Mouse (Mus musculus) heart, adult 2 months (tissue): ENCODE results near the gene Gm17324. TPM values are rescaled to one million over a fixed set of nuclear protein-coding genes. Genes with fewer than 3 reads are reported as not detected.
"Not testable (repeated sequence)": the region's sequence is repeated elsewhere in the genome, so short reads cannot be mapped to it uniquely, and the experiment has no call there.

Experiments used
- DNase-seq, 2 experiments: peaks; one replicate each; pipeline ENCODE4 v3.0.0; 2021
- H3K27ac ChIP-seq: fragments of 200-600 bp; 2 replicates; pipeline ENCODE4 v1.8.1; 2022
- H3K27me3 ChIP-seq: fragments of 200-500 bp; 2 replicates; pipeline ENCODE4 v1.6.1; 2012; ENCODE audit warnings: mild to moderate bottlenecking, low read length, inconsistent platforms, mixed read lengths; ENCODE audit not compliant: control insufficient read depth, insufficient read depth
- H3K36me3 ChIP-seq: fragments of 200-500 bp; 2 replicates; pipeline ENCODE4 v1.6.1; 2012; ENCODE audit warnings: low read length, inconsistent platforms; ENCODE audit not compliant: control insufficient read depth, insufficient read depth
- H3K4me1 ChIP-seq: fragments of 200-500 bp; 2 replicates; pipeline ENCODE4 v1.6.1; 2011; ENCODE audit warnings: low read length; ENCODE audit not compliant: control insufficient read depth, insufficient read depth
- H3K4me3 ChIP-seq: fragments of 200-600 bp; 2 replicates; pipeline ENCODE4 v1.8.1; 2022
- H3K79me2 ChIP-seq: fragments of 200-500 bp; replicated peaks from 2 replicates; pipeline ENCODE4 v1.6.1; 2012; ENCODE audit warnings: mild to moderate bottlenecking, inconsistent platforms, low read length, moderate library complexity, mixed read lengths; ENCODE audit not compliant: control insufficient read depth, insufficient read depth
- H3K9ac ChIP-seq: fragments of 200-500 bp; 2 replicates; pipeline ENCODE4 v1.6.1; 2012; ENCODE audit warnings: low read depth, mild to moderate bottlenecking, control low read depth, inconsistent platforms, low read length, mixed read lengths
- CTCF ChIP-seq: fragments of 200-600 bp; IDR thresholded peaks from 2 replicates; pipeline ENCODE4 v1.8.1; 2022; ENCODE audit warnings: antibody characterized with exemption, mild to moderate bottlenecking, moderate library complexity
- EP300 ChIP-seq: fragments of 200-500 bp; IDR thresholded peaks from 2 replicates; pipeline ENCODE4 v1.6.1; 2011; ENCODE audit warnings: low read depth, low read length, control low read depth; ENCODE audit not compliant: insufficient read depth
- POLR2A ChIP-seq: fragments of 200-500 bp; IDR thresholded peaks from 2 replicates; pipeline ENCODE4 v1.6.1; 2011; ENCODE audit warnings: mild to moderate bottlenecking, low read depth, low read length, control low read depth; ENCODE audit not compliant: insufficient read depth
- WGBS: fragments of 180-500 bp; shearing (Covaris S2); methylation state at CpG from one replicate; pipeline ENCODE4 v1.1.7; 2018; 5-methylcytosine and 5-hydroxymethylcytosine counted together
- intact Hi-C: fragments of 180-260 bp; cut with DNase I; formaldehyde crosslinking; loops from one replicate; pipeline ENCODE4 v1.15.1; 2025
- long read RNA-seq: library from polyadenylated mRNA; stranded (forward); transcript quantifications from one replicate; pipeline ENCODE4 v2.0.0, GENCODE M21; 2021
- polyA plus RNA-seq: library from polyadenylated mRNA; depleted of rRNA; stranded (reverse); fragments of >200 nt; gene quantifications from 2 replicates; pipeline ENCODE4 v1.2.3, GENCODE M21; 2012; rRNA removed
- total RNA-seq, 2 experiments: library from RNA; stranded (reverse); gene quantifications; 2 replicates each; pipeline ENCODE4 v1.2.3; 2021

The Gm17324 gene
- total RNA-seq (not detected), polyA plus RNA-seq (not detected in 2 replicates)
- long read RNA-seq: 0 reads

GRCm38 (mm10) chr9:78447973-78448873, at the start of gene Gm17324, which contains the start of gene Mto1:
TSS of gene Gm17324 (minus strand) at chr9:78448786.
TSS of gene Mto1 (plus strand) at chr9:78448208.
- Histone ChIP-seq H3K36me3 (peaks cover 3% of the 10 kb centered on the region), H3K79me2 (no peaks in the 10 kb centered on the region), H3K4me3 (peak within 1 kb of the TSS; percentile 96), H3K27me3 (no peaks in the 10 kb centered on the region), H3K9ac (peak within 1 kb of the TSS; percentile 86), H3K4me1 (peaks cover 3% of the 10 kb centered on the region), H3K27ac (peak within 1 kb of the TSS; percentile 92)
- peak; percentile 93 for DNase-seq
- intact Hi-C loops: loop anchor here (2.0 to 5.0 kb wide), 2 partner anchors 34 to 79 kb away; no protein-coding TSS in a partner anchor
- TF ChIP-seq CTCF (no peak), POLR2A (peak; percentile 87)
- under 1% methylated on average over 96 of the region's 96 CpGs for WGBS

GRCm38 (mm10) chr9:78493171-78493570, 44.6 kb upstream of the Gm17324 start:
- no peak for DNase-seq
- 74% methylated on average over 7 of the region's 7 CpGs for WGBS
- no peaks in the 10 kb centered on the region for H3K36me3 ChIP-seq
- H3K4me1 ChIP-seq: no peaks in the 10 kb centered on the region
- intact Hi-C loops: no loop called here
- H3K27ac ChIP-seq: no peak overlapping the region
- no peak overlapping the region for H3K4me3 ChIP-seq
- no peaks in the 10 kb centered on the region for H3K79me2 ChIP-seq
- peaks cover 2% of the 10 kb centered on the region; the same call in 1 of the 2 replicates for H3K27me3 ChIP-seq
- TF ChIP-seq EP300 (no peak), POLR2A (no peak), CTCF (no peak)
- H3K9ac ChIP-seq: no peak overlapping the region

GRCm38 (mm10) chr9:78492254-78492653, 43.7 kb upstream of the Gm17324 start:
- no peaks in the 10 kb centered on the region for H3K36me3 ChIP-seq
- H3K9ac ChIP-seq: no peak overlapping the region
- H3K79me2 ChIP-seq: no peaks in the 10 kb centered on the region
- no peak overlapping the region for H3K4me3 ChIP-seq
- no peak for TF ChIP-seq POLR2A
- TF ChIP-seq EP300: no peak
- TF ChIP-seq CTCF: no peak
- intact Hi-C loops: no loop called here
- no peak for DNase-seq
- peaks cover 2% of the 10 kb centered on the region; the same call in 1 of the 2 replicates for H3K27me3 ChIP-seq
- no peak overlapping the region for H3K27ac ChIP-seq
- H3K4me1 ChIP-seq: no peaks in the 10 kb centered on the region
- WGBS: 82% methylated on average over 3 of the region's 3 CpGs

- Histone ChIP-seq H3K4me1 (no peaks in the 10 kb centered on the region), H3K4me3 (no peak overlapping the region), H3K27me3 (peaks cover 2% of the 10 kb centered on the region; the same call in 1 of the 2 replicates), H3K9ac (no peak overlapping the region), H3K27ac (no peak overlapping the region), H3K36me3 (no peaks in the 10 kb centered on the region), H3K79me2 (no peaks in the 10 kb centered on the region)
- 73% methylated on average over 3 of the region's 3 CpGs for WGBS
- TF ChIP-seq EP300 (no peak), POLR2A (no peak), CTCF (no peak)
- no peak for DNase-seq
- intact Hi-C loops: no loop called here
Observed at GRCm38 (mm10) chr9:78491169-78491568, 42.6 kb upstream of the Gm17324 start.

- peak within 1 kb of the TSS; percentile 78 for H3K9ac ChIP-seq
- DNase-seq: peak; percentile 73 to 78
- no peak for TF ChIP-seq CTCF
- peak; percentile 66 for TF ChIP-seq POLR2A
- H3K27ac ChIP-seq: peak within 1 kb of the TSS; percentile 72
- intact Hi-C loops: no loop called here
- no peaks in the 10 kb centered on the region for H3K79me2 ChIP-seq
- 1% methylated on average over 16 of the region's 20 CpGs for WGBS
- peak within 1 kb of the TSS; percentile 59 for H3K4me3 ChIP-seq
- H3K36me3 ChIP-seq: no peaks in the 10 kb centered on the region
- H3K27me3 ChIP-seq: peaks cover 2% of the 10 kb centered on the region; the same call in 1 of the 2 replicates
- H3K4me1 ChIP-seq: no peaks in the 10 kb centered on the region
Observed at GRCm38 (mm10) chr9:78488890-78489420, 40.4 kb upstream of the Gm17324 start, which contains the start of gene Eef1a1. TSS of gene Eef1a1 (minus strand) at chr9:78489151.

- H3K27ac ChIP-seq, H3K79me2 ChIP-seq, H3K4me3 ChIP-seq, H3K27me3 ChIP-seq, DNase-seq, H3K36me3 ChIP-seq, intact Hi-C loops, H3K4me1 ChIP-seq, H3K9ac ChIP-seq: not testable (repeated sequence)
- WGBS: 96% methylated on average over 5 of the region's 5 CpGs
Observed at GRCm38 (mm10) chr9:78488021-78488420, 39.4 kb upstream of the Gm17324 start.
